Mouse (Mus musculus) adrenal gland, adult 2 months (tissue): ENCODE results near the gene Nfia. TPM values are rescaled to one million over a fixed set of nuclear protein-coding genes. Genes with fewer than 3 reads are reported as not detected.
A peak's percentile ranks its signal among the peaks of the same experiment; 100 is the strongest.

Experiments used
- DNase-seq: peaks from one replicate; pipeline ENCODE4 v3.0.0; 2021
- polyA plus RNA-seq: library from polyadenylated mRNA; depleted of rRNA; stranded (reverse); fragments of >200 nt; gene quantifications from 2 replicates; pipeline ENCODE4 v1.2.3, GENCODE M21; 2012
- total RNA-seq, 2 experiments: library from RNA; stranded (reverse); gene quantifications; 2 replicates each; pipeline ENCODE4 v1.2.3; 2021

Gene Nfia
- total and polyA plus RNA-seq, 3 experiments, result 83.3 to 174 (median 132) TPM

- DNase-seq, result peak; percentile 60
These were observed 229.7 kb downstream of the Nfia start for GRCm38 (mm10) chr4:98002206-98002605.

GRCm38 (mm10) chr4:98003323-98004107, 231.0 kb downstream of the Nfia start:
- DNase-seq, result peak; percentile 35

GRCm38 (mm10) chr4:98004108-98004625, 231.6 kb downstream of the Nfia start:
- peak; percentile 91 for DNase-seq

GRCm38 (mm10) chr4:98004986-98005385, 232.5 kb downstream of the Nfia start:
- peak; percentile 43 for DNase-seq

- DNase-seq, result no peak
These were observed 236.4 kb downstream of the Nfia start for GRCm38 (mm10) chr4:98008814-98009368.

GRCm38 (mm10) chr4:98009966-98010365, 237.4 kb downstream of the Nfia start:
- no peak for DNase-seq

- DNase-seq, result no peak
These were observed 247.3 kb downstream of the Nfia start for GRCm38 (mm10) chr4:98019811-98020210.

- DNase-seq, result no peak
These were observed 248.3 kb downstream of the Nfia start for GRCm38 (mm10) chr4:98020836-98021235.

GRCm38 (mm10) chr4:98023245-98023792, 250.8 kb downstream of the Nfia start:
- no peak for DNase-seq

- no peak for DNase-seq
These were observed 254.9 kb downstream of the Nfia start for GRCm38 (mm10) chr4:98027412-98027811.

GRCm38 (mm10) chr4:98031871-98032270, 259.3 kb downstream of the Nfia start:
- DNase-seq, result no peak

GRCm38 (mm10) chr4:98032332-98032731, 259.8 kb downstream of the Nfia start:
- DNase-seq, result no peak

- DNase-seq, result no peak
These were observed 266.6 kb downstream of the Nfia start for GRCm38 (mm10) chr4:98039095-98039494.

GRCm38 (mm10) chr4:98040179-98040578, 267.6 kb downstream of the Nfia start:
- DNase-seq, result no peak

GRCm38 (mm10) chr4:98044611-98045010, 272.1 kb downstream of the Nfia start:
- no peak for DNase-seq

GRCm38 (mm10) chr4:98047369-98047768, 274.8 kb downstream of the Nfia start:
- no peak for DNase-seq

- DNase-seq, result no peak
These were observed 277.1 kb downstream of the Nfia start for GRCm38 (mm10) chr4:98049584-98049983.

- DNase-seq, result no peak
These were observed 277.6 kb downstream of the Nfia start for GRCm38 (mm10) chr4:98050003-98050620.

GRCm38 (mm10) chr4:98050781-98051180, 278.2 kb downstream of the Nfia start:
- DNase-seq, result no peak

- DNase-seq, result no peak
These were observed 278.8 kb downstream of the Nfia start for GRCm38 (mm10) chr4:98051326-98051725.

GRCm38 (mm10) chr4:98055036-98055435, 282.5 kb downstream of the Nfia start:
- DNase-seq, result no peak

GRCm38 (mm10) chr4:98056396-98057020, 284.0 kb downstream of the Nfia start:
- DNase-seq, result no peak
